Mouse (Mus musculus) midbrain, embryonic 16.5 days (tissue): ENCODE measurements around the gene Gabarap. TPM values are rescaled to one million over a fixed set of nuclear protein-coding genes. Genes with fewer than 3 reads are reported as not detected.
"Not testable (repeated sequence)": the region's sequence is repeated elsewhere in the genome, so short reads cannot be mapped to it uniquely, and the experiment has no call there.

ENCODE experiments used
- ATAC-seq: fragments of 200-750 bp; cut with Nextera tagmentation; 2 replicates; pipeline ENCODE4 v1.8.0; 2017; ENCODE audit warnings: moderate TSS enrichment
- H3K27ac ChIP-seq: fragments of 300-500 bp; sonication (generic); 2 replicates; pipeline ENCODE4 v1.5.1; 2014; ENCODE audit warnings: mild to moderate bottlenecking, low read length, mixed read lengths
- H3K27me3 ChIP-seq: fragments of 300-500 bp; sonication (generic); 2 replicates; pipeline ENCODE4 v1.6.1; 2014; ENCODE audit warnings: low read depth, low read length, mixed read lengths; ENCODE audit not compliant: control insufficient read depth, insufficient read depth
- H3K36me3 ChIP-seq: fragments of 300-500 bp; sonication (generic); 2 replicates; pipeline ENCODE4 v1.6.1; 2014; ENCODE audit warnings: mild to moderate bottlenecking, low read length, moderate library complexity, mixed read lengths; ENCODE audit not compliant: control insufficient read depth, insufficient read depth
- H3K4me1 ChIP-seq: fragments of 300-500 bp; sonication (generic); 2 replicates; pipeline ENCODE4 v1.6.1; 2014; ENCODE audit warnings: mild to moderate bottlenecking, low read length, mixed read lengths; ENCODE audit not compliant: control insufficient read depth, insufficient read depth
- H3K4me2 ChIP-seq: fragments of 300-500 bp; sonication (generic); 2 replicates; pipeline ENCODE4 v1.6.1; 2014; ENCODE audit warnings: mild to moderate bottlenecking, low read length, mixed read lengths
- H3K4me3 ChIP-seq: fragments of 300-500 bp; sonication (generic); 2 replicates; pipeline ENCODE4 v1.5.1; 2014; ENCODE audit warnings: low read depth, mild to moderate bottlenecking, low read length, moderate library complexity, mixed read lengths
- H3K9ac ChIP-seq: fragments of 300-500 bp; sonication (generic); 2 replicates; pipeline ENCODE4 v1.6.1; 2014; ENCODE audit warnings: low read depth, low read length, mixed read lengths
- H3K9me3 ChIP-seq: fragments of 300-500 bp; sonication (generic); replicated peaks from 2 replicates; pipeline ENCODE4 v1.6.1; 2014; ENCODE audit warnings: mild to moderate bottlenecking, low read length, mixed read lengths; ENCODE audit not compliant: control insufficient read depth, poor library complexity, severe bottlenecking
- WGBS: fragments of 180-500 bp; shearing (Covaris S2); extraction: QIAGEN DNeasy Blood & Tissue Kit; methylation state at CpG from one replicate; pipeline ENCODE4 v1.1.7; 2014; 5-methylcytosine and 5-hydroxymethylcytosine counted together
- polyA plus RNA-seq: library from polyadenylated mRNA; unstranded; fragments of >200 nt; fragmentation: Nextera tagmentation; extraction: Ambion mirVana; gene quantifications from 2 replicates; pipeline ENCODE4 v1.2.1, GENCODE M21; 2015

The Gabarap gene
- polyA plus RNA-seq, 1 experiment from 2014 or later = 527 TPM

GRCm38 (mm10) chr11:69952274-69952673 is 38.7 kb upstream of the Gabarap start:
- peaks cover 8% of the 10 kb centered on the region for H3K27me3 ChIP-seq
- H3K9me3 ChIP-seq = no peaks in the 10 kb centered on the region
- WGBS = 50% methylated on average over 1 of the region's 1 CpGs
- H3K27ac ChIP-seq = no peak overlapping the region
- no peak overlapping the region for H3K4me3 ChIP-seq
- no peak overlapping the region for H3K9ac ChIP-seq
- no peaks in the 10 kb centered on the region for H3K36me3 ChIP-seq
- peaks cover 1% of the 10 kb centered on the region; the same call in 1 of the 2 replicates for H3K4me1 ChIP-seq
- ATAC-seq = no peak
- H3K4me2 ChIP-seq = no peak overlapping the region

DNA sequence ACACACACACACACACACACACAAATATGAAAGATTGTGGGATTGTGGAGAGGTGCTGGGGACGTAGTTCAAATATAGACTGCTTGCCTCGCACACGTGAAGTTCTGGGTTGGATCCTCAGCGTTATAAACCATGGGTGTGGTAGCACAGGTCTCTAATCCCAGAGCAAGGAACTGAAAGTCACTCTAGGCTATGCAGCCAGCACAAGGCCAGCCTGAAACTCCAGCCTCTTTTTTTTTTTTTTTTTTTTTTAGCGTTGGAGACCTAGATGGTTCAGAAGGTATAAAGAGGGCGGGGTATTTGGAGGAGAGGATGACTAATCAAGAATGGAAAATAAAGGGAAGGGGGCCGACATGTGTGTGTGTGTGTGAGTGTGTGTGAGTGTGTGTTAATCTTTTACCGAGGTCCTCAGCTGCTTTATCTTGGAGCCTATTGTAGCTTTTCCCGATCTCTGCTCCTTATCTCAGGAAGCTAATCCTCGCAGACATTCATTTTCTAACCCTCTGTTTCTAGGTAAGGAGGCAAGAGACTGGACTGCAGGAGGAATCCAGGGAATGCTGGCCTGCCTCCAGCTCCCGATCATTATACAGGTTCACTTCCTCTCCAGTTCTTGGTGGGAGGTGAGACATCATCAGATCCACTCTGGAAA is 37.6 kb upstream of the Gabarap start:
- H3K9ac ChIP-seq = no peak overlapping the region
- H3K9me3 ChIP-seq = no peaks in the 10 kb centered on the region
- H3K36me3 ChIP-seq = no peaks in the 10 kb centered on the region
- no peak overlapping the region for H3K27ac ChIP-seq
- WGBS = 67% methylated on average over 11 of the region's 11 CpGs
- H3K4me2 ChIP-seq = no peak overlapping the region
- peaks cover 6% of the 10 kb centered on the region for H3K27me3 ChIP-seq
- no peak overlapping the region for H3K4me3 ChIP-seq
- no peak for ATAC-seq
- no peaks in the 10 kb centered on the region for H3K4me1 ChIP-seq

DNA sequence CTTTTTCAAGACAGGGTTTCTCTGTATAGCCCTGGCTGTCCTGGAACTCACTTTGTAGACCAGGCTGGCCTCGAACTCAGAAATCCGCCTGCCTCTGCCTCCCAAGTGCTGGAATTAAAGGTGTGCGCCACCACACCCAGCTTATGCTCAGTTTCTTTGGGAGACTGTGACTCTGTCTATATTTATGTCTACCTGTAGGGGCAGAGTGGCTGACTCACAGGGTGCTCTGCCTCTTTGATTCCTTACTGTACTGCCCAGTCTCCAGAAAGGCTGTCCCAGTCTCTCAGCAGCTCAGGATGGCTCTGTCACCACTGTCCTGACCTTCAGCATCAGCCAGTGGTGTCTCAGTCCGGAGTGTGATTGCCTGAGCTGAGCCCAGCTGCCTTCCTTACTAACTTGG is 35.3 kb upstream of the Gabarap start:
- not testable (repeated sequence) for H3K9me3 ChIP-seq
- 68% methylated on average over 4 of the region's 4 CpGs for WGBS

DNA sequence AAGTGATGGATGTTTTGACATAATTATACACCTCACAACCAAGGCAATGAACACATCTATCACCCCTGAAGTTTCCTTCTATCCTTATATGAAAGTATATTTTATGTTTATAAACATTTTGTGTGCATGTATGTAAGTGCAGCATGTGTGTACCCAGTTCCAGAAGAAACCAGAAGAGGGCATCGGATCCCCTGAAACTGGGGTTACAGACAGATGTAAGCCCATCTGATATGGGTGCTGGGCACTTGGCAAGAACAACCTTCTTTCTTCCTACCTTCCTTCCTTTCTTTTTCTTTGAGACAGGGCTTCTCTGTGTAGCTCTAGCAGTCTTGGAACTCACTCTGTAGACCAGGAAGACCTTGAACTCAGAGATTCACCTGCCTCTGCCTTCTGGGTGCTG is 34.7 kb upstream of the Gabarap start:
- Histone ChIP-seq H3K4me2 (no peak overlapping the region), H3K9ac (no peak overlapping the region), H3K9me3 (no peaks in the 10 kb centered on the region), H3K27ac (no peak overlapping the region), H3K4me1 (no peaks in the 10 kb centered on the region), H3K27me3 (peaks cover 5% of the 10 kb centered on the region), H3K4me3 (no peak overlapping the region), H3K36me3 (no peaks in the 10 kb centered on the region)
- 85% methylated on average over 1 of the region's 1 CpGs for WGBS
- no peak for ATAC-seq

More for the DNA sequence above, 35.3 kb upstream of the Gabarap start:
- H3K4me2 ChIP-seq, H3K27ac ChIP-seq, H3K9ac ChIP-seq, H3K4me1 ChIP-seq, H3K27me3 ChIP-seq, H3K4me3 ChIP-seq, H3K36me3 ChIP-seq, ATAC-seq: not testable (repeated sequence)

GRCm38 (mm10) chr11:69960616-69961015 is 30.3 kb upstream of the Gabarap start:
- WGBS = 26% methylated on average over 5 of the region's 5 CpGs
- no peak for ATAC-seq

GRCm38 (mm10) chr11:69961841-69962240 is 29.1 kb upstream of the Gabarap start:
- H3K4me1 ChIP-seq = peaks cover 6% of the 10 kb centered on the region; the same call in 1 of the 2 replicates
- no peak overlapping the region for H3K9ac ChIP-seq
- WGBS = 44% methylated on average over 5 of the region's 5 CpGs
- no peak for ATAC-seq
- no peaks in the 10 kb centered on the region for H3K9me3 ChIP-seq
- peaks cover 50% of the 10 kb centered on the region for H3K27me3 ChIP-seq
- no peak overlapping the region for H3K27ac ChIP-seq
- H3K36me3 ChIP-seq = no peaks in the 10 kb centered on the region
- H3K4me3 ChIP-seq = no peak overlapping the region
- H3K4me2 ChIP-seq = no peak overlapping the region

More at GRCm38 (mm10) chr11:69960616-69961015, 30.3 kb upstream of the Gabarap start:
- H3K36me3 ChIP-seq = no peaks in the 10 kb centered on the region
- no peak overlapping the region for H3K9ac ChIP-seq
- H3K4me1 ChIP-seq = peaks cover 2% of the 10 kb centered on the region; the same call in 1 of the 2 replicates
- no peak overlapping the region for H3K27ac ChIP-seq
- H3K4me2 ChIP-seq = no peak overlapping the region
- H3K4me3 ChIP-seq = no peak overlapping the region
- H3K9me3 ChIP-seq = no peaks in the 10 kb centered on the region
- H3K27me3 ChIP-seq = peaks cover 39% of the 10 kb centered on the region

- peak within 1 kb of the TSS; percentile 15; the same call in 1 of the 2 replicates for H3K4me2 ChIP-seq
- H3K4me1 ChIP-seq = peaks cover 6% of the 10 kb centered on the region; the same call in 1 of the 2 replicates
- H3K9ac ChIP-seq = no peak within 1 kb of the TSS
- H3K27ac ChIP-seq = no peak within 1 kb of the TSS
- H3K36me3 ChIP-seq = peaks cover 13% of the 10 kb centered on the region
- peaks cover 60% of the 10 kb centered on the region for H3K27me3 ChIP-seq
- H3K9me3 ChIP-seq = no peaks in the 10 kb centered on the region
- 10% methylated on average over 24 of the region's 24 CpGs for WGBS
- H3K4me3 ChIP-seq = no peak within 1 kb of the TSS
- no peak for ATAC-seq
Measured at GRCm38 (mm10) chr11:69964650-69965270, 26.2 kb upstream of the Gabarap start, which contains the start of gene Cldn7. Cldn7 (plus strand) TSS chr11:69964779.

DNA sequence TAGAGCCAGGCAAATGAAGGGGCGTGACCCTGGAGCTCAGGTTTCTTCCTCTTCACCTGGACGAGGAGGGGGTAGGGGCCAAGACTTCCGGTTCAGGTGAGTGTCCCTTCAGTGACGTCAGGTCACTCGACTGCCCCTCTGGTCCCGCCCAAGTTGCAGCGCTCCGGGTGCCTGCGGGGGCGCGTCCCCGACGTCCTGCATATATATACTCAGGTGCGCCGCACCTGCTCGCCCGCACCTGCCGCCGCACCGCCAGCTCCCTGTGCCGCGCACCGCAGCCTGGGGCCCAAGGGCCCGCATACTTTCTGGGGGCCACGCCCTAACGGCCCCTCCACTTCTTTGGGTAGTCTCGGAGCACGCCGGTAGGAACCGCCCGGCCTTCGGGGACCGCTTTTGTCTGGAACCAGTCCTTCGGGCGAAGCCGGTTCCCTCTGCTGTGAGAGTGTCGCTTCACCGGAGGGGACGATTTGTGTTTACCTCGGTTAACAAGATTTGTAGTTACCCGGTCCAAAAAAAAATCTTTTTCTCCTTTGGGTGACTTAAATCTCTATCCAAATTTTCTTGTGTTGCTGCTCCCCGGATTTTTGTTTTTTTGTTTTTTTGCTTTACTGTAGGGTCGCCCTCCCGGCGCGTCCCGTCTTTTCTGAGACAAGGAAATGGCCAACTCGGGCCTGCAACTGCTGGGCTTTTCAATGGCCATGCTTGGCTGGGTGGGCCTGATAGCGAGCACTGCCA is 25.5 kb upstream of the Gabarap start:
- Histone ChIP-seq H3K4me2 (peak overlapping the region; percentile 15; the same call in 1 of the 2 replicates), H3K9ac (peak overlapping the region; percentile 28; the same call in 1 of the 2 replicates), H3K4me1 (peaks cover 6% of the 10 kb centered on the region; the same call in 1 of the 2 replicates), H3K36me3 (peaks cover 13% of the 10 kb centered on the region), H3K27ac (no peak overlapping the region), H3K4me3 (no peak overlapping the region), H3K9me3 (no peaks in the 10 kb centered on the region), H3K27me3 (peaks cover 60% of the 10 kb centered on the region)
- WGBS = 2% methylated on average over 48 of the region's 49 CpGs
- no peak for ATAC-seq
